Mouse (Mus musculus): ENCODE results near the gene Cebpa.

DNA sequence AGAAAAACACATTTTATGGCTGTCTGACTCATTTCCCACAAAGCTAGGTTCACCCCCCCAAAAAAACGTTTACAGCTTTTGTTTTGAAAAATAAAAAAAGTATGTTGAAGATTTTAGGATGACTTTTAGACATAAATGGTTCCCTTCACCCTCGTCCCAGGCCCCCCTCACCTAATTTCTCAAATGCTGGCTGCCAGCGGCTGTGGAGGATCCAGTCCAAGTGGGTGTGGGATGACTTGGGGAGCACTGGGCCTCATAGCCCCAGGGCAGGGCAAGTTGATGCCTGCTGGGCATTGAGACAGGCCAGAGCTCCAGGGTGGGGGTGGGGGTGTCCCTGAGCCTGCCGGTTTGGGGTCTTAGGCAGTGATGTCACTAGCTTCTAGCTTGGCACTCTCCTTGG lies 19.4 kb downstream of the Cebpa start:
- TF ChIP-seq MAFK (IDR thresholded peaks at IDR 0.05; ENCODE audit: borderline replicate concordance, low read depth, low read length) (no peak), POLR2A (IDR thresholded peaks at IDR 0.05; ENCODE audit: control insufficient read depth in 1 of 2, insufficient read depth in 1 of 2, low read depth in 1 of 2, low read length in 2 of 2, poor library complexity in 1 of 2) (no peak), CTCF (IDR thresholded peaks at IDR 0.05 in 2 of 3, conservative IDR thresholded peaks at IDR 0.05 in 1 of 3; ENCODE audit: control insufficient read depth in 1 of 3, insufficient read depth in 1 of 3, low read depth in 2 of 3, low read length in 3 of 3, poor library complexity in 1 of 3, severe bottlenecking in 1 of 3) (no peak), ZC3H11A (IDR thresholded peaks at IDR 0.05; ENCODE audit: low read depth, low read length) (no peak), ZNF384 (IDR thresholded peaks at IDR 0.05; ENCODE audit: low read depth, low read length) (no peak), HCFC1 (IDR thresholded peaks at IDR 0.05; ENCODE audit: low read depth, low read length) (no peak), JUND (IDR thresholded peaks at IDR 0.05; ENCODE audit: low read depth, low read length) (no peak), NELFE (IDR thresholded peaks at IDR 0.05; ENCODE audit: low read depth, low read length) (no peak), ZMIZ1 (IDR thresholded peaks at IDR 0.05; ENCODE audit: low read depth, low read length) (no peak), EP300 (IDR thresholded peaks at IDR 0.05; ENCODE audit: low read depth in 1 of 2, low read length in 2 of 2) (no peak)
